Mouse (Mus musculus) thymus, postnatal 0 days (tissue): ENCODE results near the gene Hmox1. TPM values are rescaled to one million over a fixed set of nuclear protein-coding genes. Genes with fewer than 3 reads are reported as not detected.

Experiments used
- DNase-seq: peaks from one replicate; pipeline ENCODE4 v3.0.0-alpha.2; 2015; ENCODE audit warnings: low spot score
- polyA plus RNA-seq: library from polyadenylated mRNA; unstranded; fragments of >200 nt; fragmentation: Nextera tagmentation; extraction: Ambion mirVana; gene quantifications from 2 replicates; pipeline ENCODE4 v1.2.1, GENCODE M21; 2015

The Hmox1 gene
- polyA plus RNA-seq, 1 experiment from 2014 or later = 31.9 TPM

- peak; percentile 48 for DNase-seq
These were observed 4.2 kb upstream of the Hmox1 start for GRCm38 (mm10) chr8:75088989-75089881.

GRCm38 (mm10) chr8:75090781-75091365, 2.5 kb upstream of the Hmox1 start:
- no peak for DNase-seq

- DNase-seq = no peak
These were observed 9.5 kb downstream of the Hmox1 start for GRCm38 (mm10) chr8:75102956-75103355.

GRCm38 (mm10) chr8:75103376-75103878, 10.0 kb downstream of the Hmox1 start:
- no peak for DNase-seq

GRCm38 (mm10) chr8:75108527-75109235, 15.3 kb downstream of the Hmox1 start:
- peak; percentile 87 for DNase-seq

- DNase-seq = peak; percentile 99
These were observed 16.0 kb downstream of the Hmox1 start, which contains the start of gene Mcm5 for GRCm38 (mm10) chr8:75109236-75109967. Gene Mcm5 (plus strand): TSS chr8:75109569.

- no peak for DNase-seq
These were observed 16.7 kb downstream of the Hmox1 start for GRCm38 (mm10) chr8:75110093-75110492.

GRCm38 (mm10) chr8:75118505-75118904, 25.1 kb downstream of the Hmox1 start:
- no peak for DNase-seq

- no peak for DNase-seq
These were observed 25.9 kb downstream of the Hmox1 start for GRCm38 (mm10) chr8:75119287-75119686.

- DNase-seq = no peak
These were observed 26.3 kb downstream of the Hmox1 start for GRCm38 (mm10) chr8:75119747-75120146.

- no peak for DNase-seq
These were observed 34.0 kb downstream of the Hmox1 start for GRCm38 (mm10) chr8:75127406-75127805.

- peak; percentile 49 for DNase-seq
These were observed 39.1 kb downstream of the Hmox1 start for GRCm38 (mm10) chr8:75132485-75132884.

GRCm38 (mm10) chr8:75133399-75133798, 40.0 kb downstream of the Hmox1 start:
- DNase-seq = no peak

- no peak for DNase-seq
These were observed 41.4 kb downstream of the Hmox1 start for GRCm38 (mm10) chr8:75134603-75135391.

GRCm38 (mm10) chr8:75135756-75136155, 42.3 kb downstream of the Hmox1 start:
- DNase-seq = no peak

GRCm38 (mm10) chr8:75136256-75136655, 42.8 kb downstream of the Hmox1 start:
- DNase-seq = no peak

- DNase-seq = no peak
These were observed 44.1 kb downstream of the Hmox1 start for GRCm38 (mm10) chr8:75137536-75137935.
